Mouse (Mus musculus) lung, adult 2 months (tissue): ENCODE data around the gene Dpp6. TPM values are rescaled to one million over a fixed set of nuclear protein-coding genes. Genes with fewer than 3 reads are reported as not detected.
"Not testable (repeated sequence)": the region's sequence is repeated elsewhere in the genome, so short reads cannot be mapped to it uniquely, and the experiment has no call there.

Experiments
- DNase-seq: peaks from one replicate; pipeline ENCODE4 v3.0.0; 2022
- H3K4me1 ChIP-seq: fragments of 200-500 bp; 2 replicates; pipeline ENCODE4 v1.6.1; 2011; ENCODE audit warnings: low read length; ENCODE audit not compliant: control insufficient read depth, insufficient read depth
- H3K4me3 ChIP-seq: fragments of 200-500 bp; replicated peaks from 2 replicates; pipeline ENCODE3; 2011; ENCODE audit warnings: low read depth, mild to moderate bottlenecking, control low read depth, low read length; ENCODE audit errors: extremely low read depth
- CTCF ChIP-seq: fragments of 200-500 bp; IDR thresholded peaks from 2 replicates; pipeline ENCODE4 v1.5.1; 2011; ENCODE audit warnings: mild to moderate bottlenecking, low read length, control low read depth; ENCODE audit not compliant: insufficient read depth
- POLR2A ChIP-seq: fragments of 200-500 bp; IDR thresholded peaks from 2 replicates; pipeline ENCODE4 v1.6.1; 2011; ENCODE audit warnings: low read depth, mild to moderate bottlenecking, control low read depth, low read length, borderline replicate concordance; ENCODE audit errors: extremely low read depth
- WGBS: fragments of 180-500 bp; shearing (Covaris S2); methylation state at CpG from one replicate; pipeline ENCODE4 v1.1.7; 2018; 5-methylcytosine and 5-hydroxymethylcytosine counted together
- polyA plus RNA-seq: library from polyadenylated mRNA; depleted of rRNA; stranded (reverse); fragments of >200 nt; gene quantifications from 2 replicates; pipeline ENCODE4 v1.2.3, GENCODE M21; 2012

Dpp6 gene
- polyA plus RNA-seq, 1 experiment = 0.40 TPM

DNA sequence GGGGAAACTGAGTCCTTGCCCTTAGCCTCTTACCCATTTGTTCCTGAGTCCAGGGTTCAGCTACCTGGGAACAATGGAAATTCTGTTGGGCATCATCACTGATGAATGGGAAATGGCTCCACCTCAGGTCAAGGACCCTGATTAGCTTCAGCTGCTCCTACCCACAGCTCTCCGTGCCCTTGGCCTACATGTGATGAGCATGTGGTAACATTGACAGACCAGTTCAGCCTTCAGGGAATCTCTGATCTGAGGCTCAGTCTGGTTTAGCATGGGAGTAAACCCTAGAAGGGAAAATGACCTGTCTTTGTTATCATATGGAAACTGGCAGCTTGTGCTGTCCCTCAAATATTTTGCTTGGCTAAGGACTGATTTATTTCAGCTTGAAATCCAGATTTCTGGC is 640.7 kb downstream of the Dpp6 start:
- no peak for DNase-seq
- Histone ChIP-seq H3K4me1 (no peaks in the 10 kb centered on the region), H3K4me3 (no peak overlapping the region)
- WGBS = 44% methylated on average over 1 of the region's 1 CpGs
- TF ChIP-seq POLR2A (no peak), CTCF (no peak)

DNA sequence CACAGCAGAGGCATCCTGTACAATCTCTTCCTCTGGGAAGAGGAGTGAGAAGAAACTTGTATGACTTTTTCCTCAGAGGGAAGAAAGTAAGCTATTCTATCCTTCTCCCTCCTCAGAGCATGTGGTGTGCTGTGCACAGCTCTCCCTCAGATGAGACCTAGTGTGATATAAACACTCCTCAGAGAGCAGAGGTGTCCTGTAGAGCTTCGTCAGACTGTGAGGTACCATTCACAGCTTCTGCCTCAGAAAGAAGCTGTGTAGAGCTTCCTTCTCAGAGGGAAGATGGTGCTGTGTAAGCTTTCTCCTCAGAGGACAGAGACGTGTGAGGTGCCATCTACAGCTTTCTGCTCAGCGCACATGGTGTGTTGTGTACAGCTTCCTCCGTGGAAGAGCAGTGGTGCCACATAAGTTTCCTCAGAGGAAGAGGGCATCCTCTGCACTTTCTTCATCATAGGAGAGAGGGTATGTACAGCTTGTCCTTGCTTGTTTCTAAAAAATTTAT is 658.0 kb downstream of the Dpp6 start:
- no peak for DNase-seq
- no peak for TF ChIP-seq CTCF
- TF ChIP-seq POLR2A = no peak
- no peaks in the 10 kb centered on the region for H3K4me1 ChIP-seq

DNA sequence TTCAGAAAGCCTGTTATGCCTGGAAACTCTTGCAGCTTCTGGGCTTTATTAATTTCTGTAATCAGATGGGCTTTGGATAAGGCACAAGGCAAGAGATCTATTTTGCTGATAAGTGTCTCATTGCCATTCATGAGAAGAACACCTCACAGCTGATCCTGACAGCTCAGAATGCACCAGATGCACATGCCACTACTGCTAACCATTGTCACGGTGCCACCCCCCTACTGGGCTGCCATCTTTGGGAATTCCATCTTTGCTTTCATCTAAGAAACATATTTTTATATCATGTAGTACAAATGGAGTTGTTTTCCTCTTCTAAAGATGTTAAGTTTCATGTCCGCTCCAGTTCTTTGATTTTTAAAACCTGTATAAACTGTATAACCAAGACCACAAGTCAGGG is 664.7 kb downstream of the Dpp6 start:
- no peaks in the 10 kb centered on the region for H3K4me1 ChIP-seq
- no peak for DNase-seq
- no peak for TF ChIP-seq POLR2A
- no peak for TF ChIP-seq CTCF
- WGBS = 72% methylated on average over 2 of the region's 2 CpGs
- no peak overlapping the region for H3K4me3 ChIP-seq

More for the DNA sequence above, 658.0 kb downstream of the Dpp6 start:
- 60% methylated on average over 4 of the region's 4 CpGs for WGBS
- H3K4me3 ChIP-seq = no peak overlapping the region

DNA sequence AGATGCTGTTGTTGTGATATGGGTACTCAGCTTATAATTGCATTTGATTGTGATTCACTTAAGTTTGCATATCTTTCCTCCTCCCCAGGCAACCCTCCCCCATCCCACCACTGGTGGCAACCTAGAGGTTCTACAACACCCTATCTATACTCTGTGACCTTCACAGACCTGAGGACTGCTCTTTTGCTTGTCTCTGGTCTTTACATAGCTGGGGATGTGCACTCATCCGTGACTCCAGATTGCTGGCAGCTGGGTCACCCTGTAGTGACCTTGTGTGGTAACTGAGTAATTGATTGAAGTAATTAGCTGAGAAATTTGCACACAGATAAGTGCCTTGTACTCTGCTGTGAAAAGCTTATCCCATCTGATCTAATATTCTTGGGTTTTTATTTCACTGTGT is 669.1 kb downstream of the Dpp6 start:
- no peak for TF ChIP-seq CTCF
- no peak for TF ChIP-seq POLR2A
- Histone ChIP-seq H3K4me1 (no peaks in the 10 kb centered on the region), H3K4me3 (no peak overlapping the region)
- no peak for DNase-seq
- 47% methylated on average over 1 of the region's 1 CpGs for WGBS

DNA sequence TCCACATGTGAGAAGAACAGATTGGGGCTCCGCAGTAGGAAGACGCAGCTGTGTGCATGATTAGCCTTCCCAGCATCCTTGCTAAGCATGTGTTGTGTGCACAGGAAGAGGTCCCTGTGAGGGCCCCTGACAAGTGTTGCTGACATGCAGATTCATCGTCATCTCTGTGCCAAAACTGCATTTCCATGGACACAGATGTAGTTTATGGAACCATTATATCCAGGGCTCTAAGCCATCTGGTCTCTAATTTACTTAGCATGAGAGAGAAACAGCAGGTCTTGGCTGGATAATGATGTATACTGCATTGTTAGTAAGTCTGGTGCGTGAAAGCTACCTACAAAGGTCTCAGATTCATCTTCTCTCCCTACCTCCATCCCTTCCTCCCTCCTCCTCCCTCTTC is 673.9 kb downstream of the Dpp6 start:
- TF ChIP-seq POLR2A (no peak), CTCF (no peak)

DNA sequence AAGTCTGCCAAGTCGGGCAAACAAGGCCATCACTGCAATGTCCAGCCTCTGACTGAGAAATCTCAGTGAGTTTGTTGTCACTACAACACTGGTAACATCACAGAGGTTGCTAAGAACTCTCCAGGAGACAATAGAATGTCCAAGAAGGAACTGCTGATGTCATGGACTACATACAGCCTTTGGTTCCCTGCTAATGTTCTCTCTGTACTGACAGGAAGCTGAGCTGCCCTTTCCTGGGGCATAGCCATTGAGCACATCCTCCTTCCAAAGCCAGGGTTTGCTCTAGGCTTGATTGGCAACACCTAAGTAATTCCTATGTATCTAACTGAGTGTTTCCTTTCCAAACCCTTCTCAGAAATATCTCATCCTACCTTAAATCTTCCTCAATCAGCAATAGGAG is 684.3 kb downstream of the Dpp6 start, which contains the start of gene Speer4b:
Speer4b (minus strand) TSS at position 101 of the 400 bp plus-strand sequence.
- DNase-seq, H3K4me1 ChIP-seq, H3K4me3 ChIP-seq: not testable (repeated sequence)
- 30% methylated on average over 1 of the region's 1 CpGs for WGBS

More for the DNA sequence above, 673.9 kb downstream of the Dpp6 start:
- Histone ChIP-seq H3K4me3 (no peak overlapping the region), H3K4me1 (no peaks in the 10 kb centered on the region)
- no peak for DNase-seq
- 75% methylated on average over 4 of the region's 4 CpGs for WGBS

DNA sequence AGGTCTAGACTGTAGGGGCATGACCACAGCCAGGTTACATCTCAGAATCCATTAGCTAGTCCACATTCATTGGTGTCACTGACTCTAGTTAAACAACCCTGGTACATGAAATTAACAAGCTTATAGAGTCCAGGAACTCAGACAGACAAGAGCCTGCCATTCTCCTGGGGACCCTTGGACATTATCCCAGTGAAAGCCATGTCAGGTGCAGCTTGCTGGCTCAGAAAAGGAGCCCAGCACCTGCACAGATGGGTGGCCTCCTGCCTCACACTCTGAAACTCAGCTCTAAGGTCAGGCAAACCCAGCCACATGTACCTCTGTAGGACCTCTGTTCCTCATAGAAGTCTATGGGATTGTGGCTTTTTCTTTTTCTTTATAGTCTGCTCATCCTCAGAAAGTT is 701.7 kb downstream of the Dpp6 start:
- no peaks in the 10 kb centered on the region for H3K4me1 ChIP-seq
- DNase-seq = no peak
- H3K4me3 ChIP-seq = no peak overlapping the region
- TF ChIP-seq POLR2A (no peak), CTCF (no peak)

DNA sequence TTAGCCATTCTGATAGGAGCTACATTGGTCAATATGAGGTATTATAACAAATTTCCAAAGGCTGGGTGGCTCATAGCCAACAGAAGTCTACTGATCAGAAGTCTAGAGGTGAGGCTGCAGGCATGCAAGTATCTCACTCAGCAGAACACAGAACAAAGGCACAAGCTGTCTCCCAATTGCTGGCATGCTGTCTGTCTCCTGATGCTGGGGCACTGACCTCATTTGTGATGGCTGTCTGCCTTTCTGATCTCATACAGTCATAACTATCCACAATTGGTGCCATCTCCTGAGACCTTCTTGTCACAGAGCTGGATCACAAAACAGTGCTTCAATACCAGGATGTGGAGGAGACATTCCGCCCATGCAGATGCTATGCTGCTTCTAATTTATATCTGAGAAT is 709.9 kb downstream of the Dpp6 start:
- Histone ChIP-seq H3K4me1 (no peaks in the 10 kb centered on the region), H3K4me3 (no peak overlapping the region)
- 75% methylated on average over 1 of the region's 1 CpGs for WGBS
- TF ChIP-seq POLR2A (no peak), CTCF (no peak)
- DNase-seq = no peak

DNA sequence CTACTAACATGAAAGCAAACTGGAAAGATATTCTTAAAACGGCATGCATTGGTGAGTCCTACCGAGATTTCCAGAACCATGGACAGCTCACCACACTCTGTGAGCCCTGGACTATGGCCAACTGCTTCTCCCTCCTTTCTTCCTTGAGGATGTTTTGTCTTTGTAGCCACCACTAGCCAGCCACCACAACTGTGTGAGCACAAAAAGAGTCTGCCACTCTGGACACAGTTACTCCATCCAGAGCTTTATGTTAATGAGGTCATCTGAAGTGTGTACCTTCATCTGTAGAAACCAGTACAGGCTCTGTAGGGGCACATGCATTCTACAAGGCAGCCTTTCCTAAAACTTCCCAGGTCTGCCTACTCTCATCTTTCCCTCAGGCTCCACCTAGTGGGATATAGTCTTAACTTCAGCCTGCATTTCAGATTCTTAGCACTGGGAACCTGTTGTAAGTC is 727.8 kb downstream of the Dpp6 start:
- Histone ChIP-seq H3K4me1 (no peaks in the 10 kb centered on the region), H3K4me3 (no peak overlapping the region)
- 13% methylated on average over 2 of the region's 2 CpGs for WGBS
- TF ChIP-seq CTCF = no peak
- TF ChIP-seq POLR2A = no peak
- no peak for DNase-seq

DNA sequence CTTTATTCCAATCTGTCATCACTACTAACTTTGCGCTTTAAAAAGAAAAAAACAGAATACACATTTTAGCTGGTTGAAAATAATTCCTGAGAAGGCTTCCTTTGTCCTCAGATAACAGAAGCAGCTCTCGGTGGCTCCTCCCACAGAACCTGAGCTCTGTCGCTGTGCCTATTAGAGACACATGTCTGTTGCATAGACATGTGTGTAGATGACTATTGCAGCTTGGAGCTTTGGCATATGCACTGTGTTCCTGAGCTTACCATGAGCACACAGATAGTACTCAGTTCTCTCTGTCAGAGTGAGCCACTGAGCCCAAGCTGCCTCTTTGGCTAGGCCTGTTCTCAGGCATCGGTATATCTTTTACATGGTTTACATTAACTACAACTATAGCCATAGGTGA is 732.3 kb downstream of the Dpp6 start:
- no peak for DNase-seq
- no peak for TF ChIP-seq POLR2A
- TF ChIP-seq CTCF = no peak
- no peak overlapping the region for H3K4me3 ChIP-seq
- H3K4me1 ChIP-seq = no peaks in the 10 kb centered on the region
- WGBS = 71% methylated on average over 4 of the region's 4 CpGs
